Mouse (Mus musculus): ENCODE data around the gene Hoxa3. TPM values are rescaled to one million over a fixed set of nuclear protein-coding genes. Genes with fewer than 3 reads are reported as not detected.

Gene Hoxa3
- polyA plus RNA-seq, 1 experiment: not detected

DNA sequence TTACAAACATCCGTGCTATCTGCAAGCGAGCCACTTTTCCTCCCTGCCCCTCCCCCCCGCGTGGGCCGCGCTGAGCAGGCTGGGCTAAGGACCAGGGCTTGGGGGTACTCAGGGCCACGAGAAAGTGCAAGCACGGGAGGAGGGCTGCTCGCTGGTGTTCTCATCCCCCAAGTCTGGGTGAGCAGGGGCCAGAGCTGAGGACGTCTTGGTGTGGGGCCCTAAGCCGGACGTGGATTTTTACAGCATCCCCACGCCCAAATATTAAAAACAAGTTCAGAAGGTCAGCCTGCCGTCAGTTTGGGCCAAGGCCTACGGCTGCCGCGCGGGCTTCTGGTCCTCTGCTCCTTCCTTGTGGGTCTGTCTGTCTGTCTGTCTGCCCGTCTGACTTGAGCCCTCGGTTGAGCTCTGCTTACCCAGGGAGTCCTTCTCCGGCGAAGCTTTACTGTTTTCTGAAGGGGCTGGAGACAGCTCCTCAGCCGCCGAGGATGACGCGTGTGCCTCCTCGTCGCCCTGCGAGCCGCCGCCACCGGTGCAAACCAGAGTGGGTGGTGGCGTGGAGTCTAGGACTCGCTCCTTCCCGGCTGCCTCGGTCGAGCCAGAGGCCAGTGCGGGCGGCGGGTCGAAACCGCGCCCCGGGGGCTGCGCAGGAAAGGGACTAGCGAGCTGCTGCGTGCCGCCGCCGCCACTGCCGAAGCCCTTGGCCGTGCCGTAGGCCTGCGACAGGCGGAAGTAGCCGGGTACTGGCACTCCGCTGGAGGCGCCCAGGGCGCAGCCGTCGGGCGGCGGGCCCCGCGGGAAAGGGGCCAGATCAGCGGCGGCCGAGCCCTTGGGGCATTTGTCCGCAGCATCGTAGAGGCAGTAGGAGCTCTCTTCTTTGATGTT, 20.7 kb upstream of the Hoxa3 start:
- DNase-seq (ENCODE audit: extremely low spot score in 1 of 2, low spot score in 1 of 2): no peak

DNA sequence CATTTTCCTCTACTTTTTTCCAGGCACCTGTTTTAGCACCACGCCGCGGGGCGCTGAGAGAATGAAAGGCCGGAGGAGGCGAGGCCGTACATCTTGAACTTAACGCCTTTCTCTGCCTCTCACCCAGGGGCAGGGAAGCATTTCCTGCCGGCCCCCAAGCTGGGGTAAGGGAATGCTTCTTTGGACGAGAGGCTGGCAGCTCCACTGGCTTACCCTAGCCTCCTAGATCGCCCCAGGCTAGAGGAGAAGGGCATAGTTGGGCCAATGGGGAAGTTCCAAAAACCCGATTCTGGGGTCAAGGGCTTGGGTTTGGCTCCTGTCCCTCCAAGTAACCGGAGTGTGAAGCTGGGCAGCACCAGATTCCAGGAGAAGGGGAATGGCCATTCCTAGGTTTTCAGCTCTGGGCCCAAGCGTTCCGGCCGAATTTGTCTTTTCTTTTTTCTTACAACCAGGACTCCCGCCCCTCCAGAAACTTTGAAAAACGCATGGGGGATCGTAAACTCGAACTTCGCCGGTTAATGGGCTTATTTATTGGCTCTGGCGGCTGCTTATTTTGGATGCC, 19.9 kb upstream of the Hoxa3 start:
- no peak for DNase-seq (ENCODE audit: extremely low spot score in 1 of 2, low spot score in 1 of 2)

DNA sequence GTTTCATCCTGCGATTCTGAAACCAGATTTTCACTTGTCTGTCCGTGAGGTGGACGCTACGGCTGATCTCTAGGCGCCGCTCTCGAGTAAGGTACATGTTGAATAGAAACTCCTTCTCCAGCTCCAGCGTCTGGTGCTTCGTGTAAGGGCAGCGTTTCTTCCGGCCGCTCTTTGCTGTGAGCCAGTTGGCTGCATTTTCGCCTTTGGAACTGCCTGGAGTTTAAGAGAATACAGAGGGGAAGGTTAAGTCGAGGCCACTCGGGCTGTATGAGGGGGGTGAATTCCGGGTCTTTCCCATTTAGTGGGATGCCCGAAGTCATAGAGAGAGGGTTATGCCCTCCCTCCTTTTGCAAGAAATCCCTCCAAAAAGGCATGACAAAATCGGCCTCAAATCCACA, 19.4 kb upstream of the Hoxa3 start:
- DNase-seq (ENCODE audit: extremely low spot score in 1 of 2, low spot score in 1 of 2): no peak

DNA sequence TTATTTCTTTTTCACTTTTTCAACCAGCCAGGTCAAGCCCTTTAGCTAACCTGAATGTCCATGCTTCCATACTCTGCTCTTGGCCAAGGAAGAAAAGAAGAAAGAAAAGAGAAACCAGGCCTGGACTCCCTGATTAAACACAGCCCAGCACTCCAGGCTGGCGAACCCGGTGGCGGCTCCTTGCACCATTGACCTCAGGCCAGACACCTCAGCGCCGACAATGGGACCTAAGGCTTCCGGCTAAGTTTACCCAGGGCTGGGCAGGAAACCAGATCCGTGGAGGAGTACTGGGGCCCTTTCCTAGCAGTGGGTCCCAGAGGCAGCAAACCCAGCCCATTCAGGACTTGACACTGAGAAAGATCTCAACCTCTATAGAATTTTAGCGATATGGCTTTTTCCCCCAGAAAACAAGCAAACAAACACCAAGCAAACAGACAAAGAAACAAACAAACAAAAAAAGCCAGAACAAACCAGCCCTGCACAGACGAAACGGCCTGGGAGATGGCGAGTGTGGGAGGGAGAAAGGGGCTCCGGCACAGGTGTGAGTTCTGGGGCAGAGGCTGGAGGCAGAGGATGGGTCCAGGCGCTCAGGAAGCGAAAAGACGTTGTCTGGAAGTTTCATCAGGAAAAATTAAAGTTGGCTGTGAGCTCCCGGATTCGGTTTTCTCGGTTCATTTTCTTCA, 18.9 kb upstream of the Hoxa3 start:
- no peak for DNase-seq (ENCODE audit: extremely low spot score in 1 of 2, low spot score in 1 of 2)

DNA sequence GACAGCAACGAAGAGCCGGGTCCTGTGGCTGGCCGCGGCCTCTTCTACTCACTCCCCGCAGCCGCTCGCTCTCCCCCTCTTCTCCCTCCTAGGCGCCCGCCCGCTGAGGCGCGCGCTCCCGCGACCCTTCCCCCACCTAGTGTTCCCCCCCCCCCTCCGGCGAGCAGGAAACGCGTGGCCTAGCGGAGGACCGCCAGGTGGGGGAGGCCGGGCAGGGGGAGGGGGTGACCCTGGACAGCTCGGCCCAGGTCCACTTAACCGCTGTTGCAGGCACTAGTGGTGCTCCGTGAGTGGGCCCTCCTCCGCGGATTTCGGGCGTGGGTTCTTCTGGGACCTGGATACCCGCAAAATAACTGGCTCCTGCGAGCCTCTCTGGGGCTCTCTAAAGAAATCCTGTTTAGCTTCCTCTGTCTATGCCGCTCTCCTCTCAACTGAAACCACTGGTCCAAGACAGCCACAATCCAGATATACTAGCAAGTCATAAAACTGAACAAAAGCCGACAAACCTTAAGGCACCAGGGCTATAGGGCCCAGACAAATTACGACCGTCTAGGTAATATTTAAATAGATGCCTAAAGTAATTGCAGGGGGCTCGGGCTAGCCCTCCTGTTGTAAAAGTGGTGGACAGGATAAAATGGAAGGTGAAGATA, 17.5 kb upstream of the Hoxa3 start, which contains the start of gene Hoxa9:
Hoxa9 (minus strand) TSS at position 574 of the 650 bp plus-strand sequence.
- DNase-seq (ENCODE audit: extremely low spot score in 1 of 2, low spot score in 1 of 2): no peak

DNA sequence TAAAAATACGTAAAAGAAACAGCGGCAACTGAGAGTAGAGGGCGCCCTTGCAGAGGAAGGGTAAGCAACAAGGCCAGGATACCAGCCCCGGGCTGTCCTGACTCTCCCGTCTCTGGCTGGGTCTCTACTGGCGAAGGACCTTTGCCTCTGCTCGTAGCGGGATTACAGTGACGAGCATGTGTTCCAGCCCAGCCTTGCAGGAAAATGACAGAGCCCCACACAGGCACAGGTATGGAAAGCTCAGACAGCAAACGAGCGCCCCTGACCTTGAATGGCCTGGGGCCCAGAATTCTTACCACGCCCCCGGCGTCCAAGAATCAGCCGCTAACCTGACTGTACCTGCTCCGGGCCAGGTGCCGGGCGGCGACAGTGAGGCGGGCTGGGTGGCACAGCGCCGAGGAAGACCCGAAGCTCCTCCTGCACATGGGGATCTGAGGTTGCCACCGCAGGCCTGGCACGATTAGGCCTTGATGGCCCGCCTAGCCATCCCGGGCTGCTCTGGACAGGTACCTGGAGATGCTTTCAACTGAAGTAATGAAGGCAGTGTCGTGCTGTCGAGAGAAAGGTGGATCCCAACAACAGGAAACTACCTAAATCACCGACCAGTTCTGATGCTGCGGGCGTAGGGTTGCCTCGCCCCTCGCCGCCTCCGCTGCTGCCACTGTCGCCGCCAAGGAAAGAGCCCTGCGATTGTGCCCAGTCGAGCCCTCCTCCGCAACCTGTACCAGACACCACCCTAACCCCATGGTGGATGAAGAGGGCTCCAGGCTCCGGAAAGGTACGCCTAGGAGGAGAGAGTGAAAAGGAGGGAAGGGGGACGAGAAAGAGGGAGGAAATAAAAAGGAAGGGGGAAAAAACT, 16.7 kb upstream of the Hoxa3 start:
- DNase-seq (ENCODE audit: extremely low spot score in 1 of 2, low spot score in 1 of 2): no peak

DNA sequence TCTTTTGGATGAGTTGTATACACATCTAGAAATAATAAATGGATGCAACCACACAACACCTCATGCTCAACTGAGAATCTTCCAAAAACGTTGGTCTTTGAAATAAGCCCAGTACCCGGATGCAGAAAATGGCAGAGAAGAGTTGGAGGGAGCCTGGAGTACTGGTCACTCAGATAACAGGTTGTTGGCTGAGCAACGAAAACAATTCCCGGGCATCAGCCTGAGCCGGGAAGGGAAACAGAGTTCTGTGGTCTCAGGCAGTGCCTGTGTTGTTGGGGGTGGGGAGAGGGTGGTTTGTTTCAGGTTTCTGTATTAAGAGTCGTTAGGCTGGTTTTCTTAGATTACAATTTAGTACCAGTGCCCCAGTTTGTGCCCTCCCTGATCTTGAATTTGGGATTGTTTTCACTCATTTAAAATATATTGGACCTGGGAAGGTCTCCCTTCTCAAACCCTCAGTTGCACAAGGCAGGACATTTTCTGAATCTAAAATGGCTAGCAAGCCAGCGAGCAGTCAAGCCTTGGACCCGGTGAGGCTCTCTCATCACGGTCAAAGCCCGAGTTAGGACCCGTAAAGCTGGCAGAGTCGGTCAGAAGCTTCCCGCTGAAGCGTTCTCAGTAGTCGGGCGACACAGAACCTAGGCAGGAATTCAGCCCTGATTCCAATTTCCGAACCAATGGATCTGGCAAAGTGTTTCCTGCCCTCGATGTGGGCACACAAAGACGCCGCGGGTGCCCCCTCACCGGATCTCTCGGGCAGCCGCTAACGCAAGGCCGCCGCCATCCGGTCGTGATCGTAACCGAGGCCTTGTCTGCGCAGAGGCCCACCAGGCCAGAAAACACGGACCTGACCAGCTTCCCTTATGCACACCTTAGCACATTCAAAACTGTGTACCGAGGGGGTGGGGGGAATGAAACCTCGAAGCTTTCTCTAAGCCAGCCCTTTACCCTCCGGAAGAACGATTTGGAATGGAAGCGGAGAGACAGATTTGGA, 15.6 kb upstream of the Hoxa3 start:
- no peak for DNase-seq (ENCODE audit: extremely low spot score in 1 of 2, low spot score in 1 of 2)

DNA sequence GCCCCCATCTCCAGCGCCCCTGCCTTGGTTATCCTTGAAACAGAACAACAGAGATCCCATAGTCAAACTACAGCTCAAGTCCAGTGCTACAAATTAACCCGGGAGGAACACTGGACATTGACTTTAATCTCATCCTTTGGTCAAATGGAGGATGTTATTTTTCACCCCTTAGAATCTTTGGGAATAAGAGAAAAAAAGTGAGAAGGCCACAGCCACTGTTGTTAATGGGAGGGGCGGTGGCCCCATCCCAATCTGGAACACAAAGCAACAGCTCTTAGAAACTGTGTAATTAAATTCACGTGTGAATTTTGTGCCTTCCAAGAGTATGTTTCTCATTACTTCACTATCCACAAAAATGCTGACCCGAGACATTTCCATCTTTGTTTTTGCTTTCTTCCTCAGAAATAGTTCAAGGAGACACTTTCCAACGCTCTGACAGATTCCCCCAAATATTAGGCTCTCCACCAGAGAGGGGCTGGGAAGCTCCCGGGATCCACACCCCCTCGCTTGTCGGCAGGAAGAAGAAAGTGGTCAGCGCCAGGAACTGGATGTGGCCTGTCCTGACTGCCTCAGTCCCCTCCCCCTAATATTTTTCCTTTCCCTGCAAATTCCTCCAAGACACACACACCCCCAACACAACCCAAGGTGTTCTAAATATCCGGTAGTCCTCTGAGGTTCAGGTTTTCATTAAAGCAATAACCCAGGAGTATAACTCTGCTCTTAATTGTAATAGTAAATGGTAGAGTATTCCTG, 14.5 kb upstream of the Hoxa3 start:
- DNase-seq (ENCODE audit: extremely low spot score in 1 of 2, low spot score in 1 of 2): no peak

DNA sequence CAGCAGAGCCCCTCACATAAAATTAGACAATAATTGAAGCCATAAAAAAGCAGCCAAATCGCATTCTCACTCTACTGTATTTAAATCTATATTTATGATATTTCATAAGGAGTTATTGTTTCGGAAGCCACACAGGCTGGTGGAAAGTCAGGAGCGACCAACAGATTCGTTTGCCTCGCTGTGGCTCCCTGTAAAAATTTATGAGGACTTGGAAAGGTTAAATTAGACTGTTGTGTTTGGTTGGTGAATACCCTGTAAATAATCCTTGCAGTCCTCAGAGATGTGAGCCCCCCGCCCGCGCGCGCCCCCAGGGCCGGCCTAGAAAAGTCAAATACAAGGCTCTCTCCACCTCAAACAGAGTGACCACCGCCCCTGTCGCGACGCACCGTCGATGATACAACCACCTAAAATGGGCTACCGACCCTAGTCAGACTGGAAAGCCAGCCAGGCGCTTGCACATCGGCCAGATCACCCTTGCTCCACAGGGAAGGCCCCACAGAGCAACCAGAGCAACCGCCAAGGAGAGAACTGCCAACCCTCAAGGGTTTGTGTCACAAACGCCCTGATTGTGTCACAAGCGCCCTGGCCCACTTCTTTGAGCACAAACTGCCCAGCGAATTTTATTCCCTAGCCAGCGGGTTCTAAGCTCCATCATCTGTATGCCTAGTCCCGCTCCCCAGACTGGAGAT, 13.6 kb upstream of the Hoxa3 start:
- DNase-seq (ENCODE audit: extremely low spot score in 1 of 2, low spot score in 1 of 2): no peak

DNA sequence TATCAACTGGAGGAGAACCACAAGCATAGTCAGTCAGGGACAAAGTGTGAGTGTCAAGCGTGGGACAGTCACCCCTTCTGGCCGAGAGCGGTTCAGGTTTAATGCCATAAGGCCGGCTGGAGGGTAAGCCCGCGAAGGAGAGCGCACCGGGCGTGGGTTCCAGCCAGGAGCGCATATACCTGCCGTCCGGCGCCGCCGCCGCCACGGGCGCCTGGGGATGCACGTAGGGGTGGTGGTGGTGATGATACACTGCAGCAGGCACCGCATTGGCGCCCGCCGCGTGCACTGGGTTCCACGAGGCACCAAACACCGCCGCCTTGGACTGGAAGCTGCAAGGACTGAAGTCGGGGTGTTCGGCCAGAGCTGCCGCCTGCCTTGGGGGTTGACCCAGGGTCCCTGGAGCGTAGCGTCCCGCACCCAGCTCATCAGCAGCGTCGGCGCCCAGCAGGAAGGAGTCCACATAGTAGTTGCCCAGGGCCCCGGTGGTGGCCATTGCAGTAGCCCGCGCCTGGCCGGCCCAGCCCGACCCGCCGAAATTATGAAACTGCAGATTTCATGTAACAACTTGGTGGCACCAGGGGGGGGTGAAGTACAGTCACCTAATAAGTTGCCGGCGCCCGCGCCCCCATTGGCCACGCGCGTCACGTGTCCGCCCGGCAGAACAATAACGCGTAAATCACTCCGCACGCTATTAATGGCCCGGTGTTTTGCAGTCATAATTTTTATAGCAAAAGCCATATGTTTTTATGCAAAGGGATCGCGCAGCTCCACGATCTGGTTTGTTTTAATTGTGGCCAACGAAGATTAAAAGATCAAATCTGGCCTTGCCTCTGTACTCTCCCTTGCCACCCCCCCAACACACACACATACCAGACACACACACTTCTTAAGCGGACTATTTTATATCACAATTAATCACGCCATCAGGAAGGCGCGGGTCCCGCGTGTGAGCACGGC, 12.8 kb upstream of the Hoxa3 start:
- DNase-seq (ENCODE audit: extremely low spot score in 1 of 2, low spot score in 1 of 2): no peak

DNA sequence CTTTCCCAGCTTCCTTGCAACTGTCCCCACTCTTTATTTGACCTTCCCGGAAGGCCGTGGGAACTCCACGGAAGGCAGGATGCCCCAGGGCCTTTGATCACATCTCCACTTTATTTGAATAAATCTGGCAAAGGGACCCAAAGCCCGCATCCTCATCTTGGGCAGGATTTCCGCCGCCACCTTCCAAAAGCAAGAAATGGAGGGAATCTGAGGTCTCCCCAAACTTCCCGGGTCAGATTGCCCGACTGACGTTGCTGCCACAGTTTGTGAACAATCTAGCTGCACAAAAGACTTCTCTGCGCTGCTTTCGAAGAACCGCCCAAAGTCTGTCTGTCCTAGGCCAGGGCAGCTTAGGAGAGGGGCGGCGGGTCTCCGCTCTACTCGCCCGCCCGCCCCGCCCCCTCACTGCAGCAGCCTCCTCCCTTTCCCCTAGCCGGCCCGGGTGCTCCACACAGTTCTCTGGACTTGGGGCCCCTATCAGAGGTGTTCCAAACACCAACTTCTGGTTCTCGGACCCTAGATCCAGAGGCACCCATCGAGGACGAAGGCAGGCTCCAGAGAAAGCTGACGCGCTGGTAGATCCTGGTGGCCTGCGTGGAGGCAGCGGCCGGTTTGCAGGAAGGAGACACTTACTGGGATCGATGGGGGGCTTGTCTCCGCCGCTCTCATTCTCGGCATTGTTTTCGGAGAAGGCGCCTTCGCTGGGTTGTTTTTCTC, 11.9 kb upstream of the Hoxa3 start:
- no peak for DNase-seq (ENCODE audit: extremely low spot score in 1 of 2, low spot score in 1 of 2)

DNA sequence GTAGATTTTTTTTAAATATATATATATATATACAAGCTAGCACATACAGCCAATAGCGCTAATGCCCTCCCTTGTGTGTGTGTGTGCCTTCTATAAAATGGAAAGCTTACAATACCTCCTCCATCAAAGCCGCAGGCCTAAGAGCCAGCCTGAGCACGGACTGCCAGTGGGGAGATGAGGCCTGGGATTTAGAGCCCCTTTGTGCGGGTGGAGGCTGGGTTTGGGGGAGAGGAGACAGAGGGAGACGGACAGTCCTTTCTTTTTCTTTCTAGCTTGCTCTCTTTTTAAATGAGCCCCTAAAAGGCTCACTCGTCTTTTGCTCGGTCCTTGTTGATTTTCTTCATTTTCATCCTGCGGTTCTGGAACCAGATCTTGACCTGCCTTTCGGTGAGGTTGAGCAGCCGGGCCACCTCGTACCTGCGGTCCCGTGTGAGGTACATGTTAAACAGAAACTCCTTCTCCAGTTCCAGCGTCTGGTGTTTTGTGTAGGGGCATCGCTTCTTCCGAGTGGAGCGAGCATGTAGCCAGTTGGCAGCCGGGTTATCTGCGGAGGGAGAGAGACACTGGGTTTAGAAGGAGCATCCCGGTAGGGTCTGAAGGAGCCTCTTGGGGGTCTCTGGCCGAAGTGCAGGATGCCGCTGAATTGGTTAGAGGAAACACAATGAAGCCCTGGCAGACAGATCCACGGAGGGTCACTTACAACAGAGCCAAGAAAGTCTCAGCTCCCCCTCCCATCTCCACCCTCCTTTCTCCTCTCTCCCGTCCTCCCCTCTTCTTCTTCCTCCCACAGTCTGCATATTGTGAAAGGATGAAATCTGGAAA, 11.0 kb upstream of the Hoxa3 start:
- DNase-seq (ENCODE audit: extremely low spot score in 1 of 2, low spot score in 1 of 2): no peak

DNA sequence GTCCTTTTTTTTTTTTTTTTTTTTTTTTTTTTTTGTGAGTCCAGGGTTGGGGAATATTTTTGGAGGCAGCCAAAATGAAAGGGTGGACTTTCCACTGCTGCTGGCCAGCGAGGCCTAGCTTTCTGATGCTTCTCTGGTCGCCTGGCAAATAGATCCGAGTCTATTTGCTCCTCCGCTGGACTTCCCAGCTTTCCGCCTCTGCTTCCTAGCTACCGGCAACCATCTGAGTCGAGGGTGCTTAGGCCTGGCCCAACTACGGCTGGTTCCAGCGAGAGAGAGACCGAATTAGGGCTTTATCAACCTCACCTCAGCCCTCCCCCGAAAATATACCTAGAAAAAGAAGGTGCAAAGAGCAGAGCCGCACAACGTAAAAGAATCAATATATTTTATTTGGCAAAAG, 9.6 kb upstream of the Hoxa3 start:
- DNase-seq (ENCODE audit: extremely low spot score in 1 of 2, low spot score in 1 of 2): no peak

DNA sequence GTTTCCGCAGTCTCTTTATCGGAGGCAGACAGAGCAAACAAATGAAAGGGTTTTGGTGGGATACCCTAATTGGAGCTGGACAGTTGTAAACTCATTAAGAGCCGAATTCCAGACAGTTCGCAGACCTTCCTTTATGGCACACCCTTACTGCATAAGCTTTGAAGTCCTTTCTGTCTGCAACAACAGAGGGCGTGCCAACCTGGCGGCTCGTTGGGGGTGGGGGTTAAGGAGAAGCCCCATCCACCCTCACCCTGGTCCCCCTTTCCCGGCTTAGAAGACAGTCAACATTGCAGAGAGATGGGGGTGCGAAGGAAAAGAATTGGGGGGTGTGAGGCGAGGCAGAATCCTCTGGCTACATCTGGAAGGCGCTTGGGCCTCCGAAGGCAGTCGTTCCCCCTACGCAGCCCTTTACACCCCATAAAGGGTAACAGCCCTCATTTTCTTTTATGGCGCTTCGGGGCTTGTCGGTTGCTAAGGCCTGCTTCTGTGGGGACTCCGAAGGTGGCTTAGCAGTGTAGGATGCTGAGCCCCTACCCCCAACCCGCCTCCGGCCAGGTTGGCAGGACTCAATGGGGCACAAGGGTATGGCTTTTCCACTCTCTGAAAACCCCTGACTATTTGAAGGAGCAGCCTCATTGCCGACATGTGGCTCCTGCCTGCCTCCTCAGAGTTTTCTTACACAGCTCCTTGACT, 9.0 kb upstream of the Hoxa3 start:
- DNase-seq (ENCODE audit: extremely low spot score in 1 of 2, low spot score in 1 of 2): no peak

Data from frontal cortex, adult 2 months (tissue).